Mouse (Mus musculus) ovary, adult 2 months (tissue): Measurements from ENCODE around the gene Rab4a. TPM values are rescaled to one million over a fixed set of nuclear protein-coding genes. Genes with fewer than 3 reads are reported as not detected.

Source experiments
- polyA plus RNA-seq: library from polyadenylated mRNA; depleted of rRNA; stranded (reverse); fragments of >200 nt; gene quantifications from 2 replicates; pipeline ENCODE4 v1.2.3, GENCODE M21; 2012; rRNA removed

The Rab4a gene
- polyA plus RNA-seq: 16.6 and 21.1 TPM in 2 replicates

GRCm38 (mm10) chr8:123805718-123806373 is at the start of gene Rab4a:
Gene Rab4a (plus strand): TSS chr8:123805985.

GRCm38 (mm10) chr8:123859648-123860259 is 54.0 kb downstream of the Rab4a start, which contains the start of gene Ccsap:
Gene Ccsap (minus strand): TSS chr8:123860209.

Other genes with a start within 250 kb of the Rab4a start
- 24.0 and 26.4 TPM in 2 replicates for gene Rhou, start 152.1 kb upstream of the Rab4a start, polyA plus RNA-seq
- gene Ccsap, start 54.2 kb downstream of the Rab4a start, polyA plus RNA-seq: 2.2 and 3.9 TPM in 2 replicates
- gene Acta1, start 88.8 kb downstream of the Rab4a start, polyA plus RNA-seq: 21.4 and 23.9 TPM in 2 replicates
- gene Nup133, start 143.3 kb downstream of the Rab4a start, polyA plus RNA-seq: 7.8 and 10.6 TPM in 2 replicates
- gene Abcb10, start 177.1 kb downstream of the Rab4a start, polyA plus RNA-seq: 11.5 and 16.4 TPM in 2 replicates
- gene Taf5l, start 215.4 kb downstream of the Rab4a start, polyA plus RNA-seq: 45.6 and 49.0 TPM in 2 replicates
- 5.8 and 6.7 TPM in 2 replicates for gene Urb2, start 215.5 kb downstream of the Rab4a start, polyA plus RNA-seq